Mouse (Mus musculus) hematopoietic multipotent progenitor cell, adult 10-12 weeks (in vitro differentiated cells): ENCODE results near the gene Ostn. TPM values are rescaled to one million over a fixed set of nuclear protein-coding genes. Genes with fewer than 3 reads are reported as not detected.

Experiments
- polyA plus RNA-seq: library from polyadenylated mRNA; stranded (reverse); fragments of >175 nt; gene quantifications from 2 replicates; pipeline ENCODE4 v1.2.3, GENCODE M21; 2012; ENCODE audit warnings: low replicate concordance

Ostn gene
- polyA plus RNA-seq, result not detected in 2 replicates

GRCm38 (mm10) chr16:27307189-27307588 is at the start of gene Ostn:
TSS of gene Ostn (plus strand) at chr16:27307489.

GRCm38 (mm10) chr16:27370191-27370590 is 62.9 kb downstream of the Ostn start, which contains the start of gene Uts2b:
TSS of gene Uts2b (minus strand) at chr16:27370239.

DNA sequence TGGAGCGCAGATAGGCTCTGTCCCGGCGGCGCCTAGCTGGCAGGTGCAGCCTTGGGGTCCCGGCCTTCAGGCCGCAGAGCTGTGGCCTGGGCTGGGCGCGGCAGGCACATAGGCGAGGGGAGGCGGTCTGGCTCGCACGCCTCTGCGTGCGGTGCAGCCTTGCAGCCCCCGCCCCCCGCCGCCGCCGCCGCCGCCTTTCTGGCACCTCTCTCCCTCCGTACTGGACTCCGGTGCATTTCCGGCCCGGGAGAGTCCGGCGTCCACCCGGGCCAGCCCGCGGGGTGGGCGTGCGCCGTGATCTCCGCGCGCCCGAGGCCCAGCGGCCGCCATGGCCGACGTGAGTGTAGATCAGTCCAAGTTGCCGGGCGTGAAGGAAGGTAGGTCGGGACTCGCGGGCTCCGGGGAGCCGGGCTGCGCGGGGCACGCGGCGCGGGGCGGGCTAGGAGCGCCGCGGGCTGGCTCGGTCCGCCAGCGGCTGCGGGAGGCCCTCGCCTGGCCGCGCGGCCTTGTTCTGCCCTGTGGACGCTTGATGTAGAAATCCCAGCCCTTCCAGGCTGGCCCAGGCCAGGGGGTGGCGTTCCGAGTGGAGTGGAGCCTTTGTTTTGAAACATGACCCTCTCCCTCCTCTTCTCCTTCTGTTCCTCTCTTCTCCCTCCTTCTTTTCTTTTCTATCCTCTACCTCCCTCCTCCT is 81.6 kb downstream of the Ostn start, which contains the start of gene Ccdc50:
TSS of gene Ccdc50 (plus strand) at position 109 of the 691 bp plus-strand sequence.

Other genes with a start within 250 kb of the Ostn start
- not detected in 2 replicates for gene Uts2b, start 62.8 kb downstream of the Ostn start, polyA plus RNA-seq
- gene Ccdc50, start 81.4 kb downstream of the Ostn start, polyA plus RNA-seq, result 35.1 and 45.1 TPM in 2 replicates